Mouse (Mus musculus) erythroblast, adult 5-6 weeks (primary cell): Measurements from ENCODE around the gene Nat8f5. TPM values are rescaled to one million over a fixed set of nuclear protein-coding genes. Genes with fewer than 3 reads are reported as not detected.
"Not testable (repeated sequence)": the region's sequence is repeated elsewhere in the genome, so short reads cannot be mapped to it uniquely, and the experiment has no call there.

ENCODE experiments used
- ATAC-seq: replicated peaks from 2 replicates; pipeline ENCODE4 v1.8.0; 2016; ENCODE audit warnings: moderate number of reproducible peaks, mild to moderate bottlenecking, moderate TSS enrichment, inconsistent platforms; ENCODE audit not compliant: poor library complexity, low FRiP score, severe bottlenecking
- total RNA-seq, 2 experiments: library from RNA; stranded (forward) in 1 of 2; stranded (reverse) in 1 of 2; fragments of 150-400 nt in 1 of 2; fragments of 200-764, 138-1000 nt in 1 of 2; gene quantifications; 2 replicates each; pipeline versions ENCODE4 v1.2.3 to v1.2.4; 2015 to 2017; ENCODE audit warnings: low replicate concordance in 2 of 2

Gene Nat8f5
- not detected in 2 replicates for total RNA-seq (2015; ENCODE audit: low replicate concordance)
- total RNA-seq (2017; ENCODE audit: low replicate concordance) = not detected in 2 replicates

DNA sequence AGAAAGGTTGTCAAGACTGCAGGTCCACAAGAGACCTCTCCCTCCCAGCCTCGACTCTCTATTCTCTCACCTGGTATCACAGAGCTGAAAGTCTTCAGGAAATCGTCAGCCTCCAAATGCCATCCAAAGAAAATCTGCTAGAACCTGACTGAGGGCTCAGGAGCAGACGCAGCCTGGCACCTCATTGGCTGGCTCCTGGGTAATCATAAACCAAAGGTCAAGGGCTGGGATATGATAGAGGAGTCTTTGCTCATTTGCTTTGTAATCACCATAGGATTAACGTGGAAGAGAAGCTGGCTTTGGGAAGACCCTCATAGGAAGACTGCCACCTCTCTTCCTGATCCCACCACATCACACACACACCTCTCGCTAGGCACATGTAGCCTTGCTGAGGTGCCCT, at the start of gene Nat8f5, which contains the start of gene Nat8f6:
Gene Nat8f5 (minus strand): TSS at position 136 of the 400 bp plus-strand sequence.
Gene Nat8f6 (minus strand): TSS at position 118 of the 400 bp plus-strand sequence.
- no peak for ATAC-seq

DNA sequence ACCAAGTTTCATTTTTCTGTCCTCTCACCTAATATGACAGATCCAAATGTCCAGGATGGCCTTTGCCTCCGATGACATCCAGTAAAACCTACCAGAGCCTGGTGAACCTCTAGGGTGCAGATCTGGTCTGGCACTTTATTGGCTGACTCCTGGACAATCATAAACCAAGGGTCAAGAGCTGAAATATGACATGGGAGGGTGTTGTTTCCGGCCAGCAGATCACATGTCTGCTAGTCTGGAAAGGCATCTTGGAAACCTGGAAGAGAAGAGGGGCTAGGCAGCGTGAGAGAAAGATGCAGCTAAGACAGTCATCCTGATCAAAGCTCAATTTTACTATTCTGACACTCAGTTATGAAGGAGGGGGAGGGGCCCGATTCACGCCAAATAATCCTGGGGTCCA, 48.2 kb upstream of the Nat8f5 start, which contains the start of gene Nat8f2:
Gene Nat8f2 (minus strand): TSS at position 153 of the 400 bp plus-strand sequence.
- ATAC-seq = not testable (repeated sequence)

DNA sequence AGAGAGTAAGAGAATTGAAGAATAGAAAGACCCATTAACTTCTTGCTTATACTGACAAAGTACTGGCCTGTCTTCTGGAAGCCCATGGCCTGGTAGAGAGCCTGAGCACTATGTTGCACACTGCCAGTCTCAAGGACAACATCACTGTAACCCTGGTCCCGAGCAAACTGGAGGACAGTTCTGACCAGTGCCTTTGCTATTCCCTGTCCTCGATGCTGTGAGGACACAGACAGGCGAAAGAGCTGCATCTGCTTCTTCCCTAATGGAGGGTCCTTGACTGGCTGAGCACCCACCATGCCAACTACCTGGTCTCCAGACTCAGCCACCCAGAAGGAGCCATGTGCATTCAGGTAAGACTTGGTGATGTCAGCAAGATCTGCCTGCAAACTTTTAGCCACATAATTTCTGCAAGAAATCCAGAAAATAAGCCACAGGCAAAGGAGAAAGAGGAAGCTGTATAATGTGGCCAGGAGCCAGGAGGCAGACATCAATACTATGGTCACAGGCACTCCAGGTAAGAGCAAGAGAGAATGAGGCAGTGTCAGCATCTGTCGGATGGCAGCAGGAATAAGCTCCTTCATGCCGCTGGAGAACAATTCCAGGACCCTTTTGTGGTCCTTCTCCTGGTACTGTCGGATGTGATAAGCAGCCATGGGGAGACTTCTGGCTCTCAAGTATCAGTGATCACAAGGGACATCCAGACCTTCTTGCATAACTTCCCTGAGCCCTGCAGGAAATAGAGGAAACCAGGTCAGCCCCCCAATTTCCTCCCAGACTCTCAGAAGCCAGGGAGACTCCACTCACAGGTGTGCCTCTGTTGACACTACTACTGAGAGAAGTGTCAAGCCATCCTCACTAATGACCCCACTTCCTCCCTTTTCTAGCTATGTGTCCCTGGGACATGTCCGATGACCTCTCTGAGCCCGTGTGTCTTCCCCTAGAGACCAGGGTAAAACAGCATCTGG, 47.2 kb upstream of the Nat8f5 start:
- ATAC-seq = no peak

DNA sequence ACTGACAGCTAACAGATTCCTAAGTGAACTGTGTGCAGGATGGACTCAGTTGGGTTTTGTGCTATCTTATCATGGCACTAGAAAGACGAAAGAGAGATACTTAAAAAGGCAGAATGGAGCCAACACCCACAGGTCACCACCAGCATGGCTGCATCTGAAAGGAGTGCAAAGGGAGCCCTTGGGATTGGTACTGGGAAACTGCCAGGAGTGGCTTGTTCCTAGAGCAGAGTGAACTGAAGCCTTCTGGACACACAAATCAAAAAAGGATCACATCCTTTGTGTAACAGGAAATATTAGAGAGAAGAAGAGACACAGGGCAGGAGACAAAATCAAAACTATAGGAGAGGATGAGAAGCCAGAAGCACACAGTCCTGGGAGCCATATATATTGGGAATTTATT, 46.2 kb upstream of the Nat8f5 start:
- not testable (repeated sequence) for ATAC-seq

DNA sequence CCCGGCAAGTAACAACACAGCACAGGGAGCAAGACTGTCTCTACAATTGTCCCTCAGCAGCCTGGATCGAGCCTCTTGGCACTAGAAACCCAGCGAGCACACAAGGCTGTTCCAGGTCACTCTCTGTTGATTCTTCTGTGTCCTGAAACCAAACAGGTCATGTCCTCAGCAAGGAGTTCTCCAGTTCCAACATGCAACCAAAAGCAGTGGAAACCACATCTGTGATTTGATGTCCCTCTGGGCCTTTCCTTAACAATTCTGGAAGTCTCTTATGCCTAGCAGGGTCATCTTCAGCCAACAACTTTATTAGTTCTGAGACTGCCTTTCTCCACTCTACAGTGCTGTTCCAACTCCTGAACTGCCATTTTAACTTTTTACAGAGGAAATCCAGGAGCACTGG, 45.4 kb upstream of the Nat8f5 start:
- ATAC-seq = not testable (repeated sequence)

DNA sequence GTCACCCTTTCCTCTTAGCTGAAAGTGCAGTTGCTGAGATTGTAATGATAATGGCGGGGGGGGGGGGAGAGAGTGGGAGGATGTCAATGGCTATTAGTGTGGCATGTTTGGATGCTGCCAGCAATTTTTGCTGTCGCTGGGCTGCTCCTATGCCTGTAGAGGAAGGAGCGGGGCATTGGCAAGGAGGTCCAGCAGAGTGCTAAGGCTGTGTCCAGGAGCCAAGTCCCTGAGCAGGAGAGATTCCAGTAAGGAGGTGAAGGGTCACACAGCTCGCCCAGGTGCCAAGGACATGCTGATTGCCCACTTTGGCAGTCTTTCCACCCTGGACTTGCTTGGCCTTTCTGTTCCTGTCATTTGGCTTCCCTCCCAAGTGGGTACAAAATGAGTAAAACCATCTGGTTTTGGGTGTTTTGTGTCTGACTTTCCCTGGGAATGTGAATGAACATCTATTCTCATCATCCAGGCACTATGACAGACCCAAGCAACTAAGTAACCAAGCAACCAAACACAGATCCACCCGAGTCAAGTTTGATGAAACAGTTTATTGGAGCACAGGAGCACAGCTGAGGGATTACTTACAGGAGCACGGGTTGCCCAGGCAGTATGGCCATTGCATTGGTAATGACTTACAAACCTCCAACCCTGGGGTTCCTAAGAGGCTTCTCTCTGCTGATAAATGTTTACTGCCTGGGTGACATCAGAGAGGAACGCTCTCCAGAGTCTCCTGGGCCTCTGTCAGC, 44.3 kb upstream of the Nat8f5 start:
- not testable (repeated sequence) for ATAC-seq

DNA sequence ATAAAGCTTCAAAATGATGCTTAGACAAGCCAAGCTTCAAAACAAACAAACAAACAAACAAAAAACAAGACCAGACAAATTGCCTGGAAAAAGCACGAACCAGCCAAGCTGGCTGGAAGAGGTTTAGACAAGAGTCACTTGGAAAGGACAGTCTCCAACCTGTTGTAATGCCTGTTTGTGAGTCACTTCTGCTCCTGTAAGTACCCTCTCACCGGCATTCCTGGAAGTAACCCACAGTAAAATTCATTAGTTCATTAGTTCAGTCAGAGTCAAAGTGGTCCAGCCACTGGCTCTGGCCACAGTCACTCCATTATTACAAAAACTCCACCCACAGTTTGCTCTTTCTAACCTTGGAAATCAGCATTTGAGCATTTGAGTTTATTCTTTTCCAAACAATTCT, 43.1 kb upstream of the Nat8f5 start:
- no peak for ATAC-seq

DNA sequence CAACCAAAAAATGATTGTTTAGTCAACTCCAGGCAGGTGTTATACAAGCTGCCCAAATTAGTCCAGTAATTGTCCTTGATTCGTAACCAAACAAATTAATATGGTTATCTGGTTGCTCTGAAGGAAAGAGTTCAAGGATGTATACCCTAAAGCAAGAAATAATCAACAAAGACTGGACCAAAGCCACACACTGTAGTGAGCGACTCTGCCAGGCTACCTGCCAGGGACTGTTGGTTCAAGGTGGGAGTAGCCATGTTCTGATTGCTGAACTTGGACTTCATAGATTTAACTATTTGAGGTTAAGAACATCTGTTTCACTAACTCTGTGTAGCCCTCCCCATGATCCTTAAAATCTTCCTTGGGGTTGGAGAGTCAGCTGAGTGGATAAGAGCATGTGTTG, 42.4 kb upstream of the Nat8f5 start:
- no peak for ATAC-seq

DNA sequence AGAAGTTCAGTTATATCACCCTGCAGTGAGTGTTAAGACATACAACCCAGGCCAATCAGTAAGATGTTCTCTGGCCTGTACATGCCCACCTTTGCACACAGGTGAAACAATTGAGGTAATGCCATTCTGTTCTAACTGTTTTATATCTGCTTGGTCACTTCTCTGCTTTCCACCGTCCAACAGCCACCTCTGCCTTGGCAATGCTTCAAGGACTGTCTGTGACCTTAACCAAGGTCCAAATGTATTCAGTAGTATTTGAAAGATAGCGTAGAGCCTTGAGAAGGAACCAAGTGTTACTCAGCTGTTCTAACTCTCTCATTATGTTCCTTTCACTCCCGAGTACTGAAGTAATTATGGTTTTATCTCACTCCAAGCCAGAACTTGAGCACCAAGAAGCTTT, 41.8 kb upstream of the Nat8f5 start:
- ATAC-seq = no peak

DNA sequence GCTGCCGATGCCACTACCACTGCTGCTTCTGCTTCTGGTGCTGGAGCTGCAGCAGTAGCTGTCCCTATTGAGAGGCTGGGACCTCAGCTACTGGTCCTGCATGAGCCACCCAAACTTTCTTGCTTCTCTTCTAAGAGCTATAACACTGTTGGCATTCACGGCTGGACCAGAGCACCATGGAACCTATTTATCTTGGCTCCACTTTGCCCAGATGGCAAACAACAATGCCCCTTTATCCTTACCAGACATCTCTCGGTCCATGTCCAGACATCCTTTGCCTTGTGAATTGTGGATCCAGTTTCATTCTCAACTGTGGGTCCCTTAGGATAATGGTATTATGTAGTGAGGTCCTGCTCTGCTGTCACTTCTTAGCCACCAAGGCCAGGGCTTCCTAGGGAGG, 40.5 kb upstream of the Nat8f5 start:
- ATAC-seq = no peak

DNA sequence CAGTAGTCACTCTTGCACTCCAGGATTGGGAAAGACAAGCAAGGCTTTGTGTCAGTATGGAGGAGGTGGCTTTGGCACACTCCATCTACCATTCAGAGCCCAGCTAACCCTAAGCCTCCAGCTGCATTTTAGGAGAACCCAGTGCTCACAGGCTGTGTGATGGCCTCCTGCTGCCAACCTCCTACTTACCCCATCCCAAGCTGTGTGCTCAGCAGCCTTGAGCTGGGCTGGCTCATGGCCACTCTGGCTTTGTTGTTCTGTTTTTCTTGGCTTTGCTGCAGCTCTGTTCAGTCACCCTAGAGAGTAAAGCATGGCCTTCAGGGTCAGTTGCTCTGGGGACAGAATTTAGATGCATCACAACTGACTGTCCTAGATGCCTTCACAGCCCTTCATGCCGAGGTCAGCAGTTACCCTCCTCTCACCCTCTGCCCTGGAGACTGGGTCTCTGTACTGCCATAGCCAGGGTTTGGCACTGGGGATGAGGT, 35.5 kb upstream of the Nat8f5 start:
- no peak for ATAC-seq

DNA sequence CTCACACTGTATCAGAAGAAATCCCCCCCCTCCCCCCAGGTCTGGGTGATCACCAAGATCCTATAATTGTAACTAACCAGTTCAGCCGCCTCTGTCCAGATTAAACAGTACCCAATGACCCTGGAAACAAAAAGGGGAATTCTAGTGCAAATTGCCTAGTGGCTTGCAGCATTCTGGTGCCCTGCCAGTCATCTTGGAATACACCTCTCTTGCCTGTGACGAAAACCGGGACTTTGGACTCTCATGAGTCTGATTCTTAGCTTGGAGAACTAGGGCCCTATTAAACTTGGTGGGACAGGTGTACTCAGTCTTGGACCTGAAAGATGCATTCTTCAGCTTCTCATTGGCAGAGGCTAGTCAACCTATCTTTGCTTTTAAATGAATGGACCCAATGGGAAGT, 32.7 kb upstream of the Nat8f5 start:
- no peak for ATAC-seq

DNA sequence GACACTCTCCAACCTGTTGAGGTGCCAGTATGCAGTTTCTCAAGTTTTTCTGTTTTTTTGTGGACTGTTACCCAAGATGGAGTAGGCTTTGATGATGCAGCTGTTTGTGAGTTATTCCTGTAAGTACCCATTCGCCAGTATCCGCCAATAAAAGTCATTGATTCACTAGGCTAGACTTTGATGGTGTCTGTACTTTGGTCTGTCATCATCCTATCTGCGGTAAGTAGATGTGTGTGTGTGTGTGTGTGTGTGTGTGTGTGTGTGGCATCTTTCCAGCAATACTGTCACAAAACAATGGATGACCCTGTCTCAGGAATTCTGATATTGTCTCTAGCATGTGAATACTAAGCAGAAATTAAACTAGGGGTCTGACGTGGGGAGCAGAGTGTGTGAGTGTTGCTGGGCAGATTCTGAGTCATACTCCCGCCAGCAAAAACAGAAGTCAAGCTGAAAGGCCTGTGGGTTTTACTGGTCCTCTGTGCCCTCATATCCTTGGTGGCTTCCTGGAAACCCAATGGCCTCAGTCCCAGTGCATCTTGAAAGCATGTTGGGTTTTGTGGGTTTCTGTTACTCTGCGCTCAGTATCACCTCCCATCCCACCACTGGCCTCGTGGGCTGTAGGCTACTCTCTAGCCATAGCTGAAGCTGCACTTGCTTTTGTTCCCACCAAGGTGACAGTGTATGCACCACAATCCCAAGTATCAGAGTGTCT, 30.4 kb upstream of the Nat8f5 start:
- ATAC-seq = no peak

DNA sequence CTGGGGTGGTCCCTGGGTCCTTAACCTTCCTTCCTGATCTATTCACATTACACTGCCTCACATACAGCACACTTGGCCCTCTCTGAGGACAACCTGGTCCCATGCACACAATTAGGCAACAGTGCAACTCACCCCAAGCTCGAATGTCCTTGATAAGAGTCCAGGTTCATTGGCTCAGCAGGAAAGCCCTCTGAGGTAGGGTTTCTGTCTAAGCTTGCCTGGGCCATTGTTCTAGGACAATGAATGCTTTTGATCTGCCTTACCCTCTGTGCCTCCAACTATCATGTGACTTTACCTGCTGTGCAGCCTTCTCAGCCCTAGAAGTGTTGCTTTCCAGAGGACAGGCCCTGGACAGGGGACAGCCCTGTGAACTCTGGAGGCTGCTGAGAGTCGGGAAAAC, 28.5 kb upstream of the Nat8f5 start:
- no peak for ATAC-seq

DNA sequence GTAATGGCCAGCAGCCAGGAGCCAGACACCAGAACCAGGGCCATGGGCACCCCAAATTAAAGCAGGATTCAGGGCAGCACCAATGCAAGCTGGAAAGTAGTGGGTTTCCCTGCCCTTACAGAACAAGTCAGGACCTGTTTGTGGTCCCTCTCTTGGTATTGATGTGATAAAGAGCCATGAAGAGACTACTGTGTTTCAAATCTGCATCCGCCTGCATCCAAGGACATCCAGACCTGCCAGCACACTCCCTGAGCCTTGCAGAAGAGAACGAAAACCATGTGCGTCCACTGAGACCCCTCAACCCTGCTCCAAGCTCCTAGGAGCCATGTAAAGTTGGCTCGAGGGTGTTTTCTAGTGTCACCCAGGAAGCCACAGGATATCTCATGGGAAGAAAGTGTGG, 27.4 kb upstream of the Nat8f5 start:
- no peak for ATAC-seq

DNA sequence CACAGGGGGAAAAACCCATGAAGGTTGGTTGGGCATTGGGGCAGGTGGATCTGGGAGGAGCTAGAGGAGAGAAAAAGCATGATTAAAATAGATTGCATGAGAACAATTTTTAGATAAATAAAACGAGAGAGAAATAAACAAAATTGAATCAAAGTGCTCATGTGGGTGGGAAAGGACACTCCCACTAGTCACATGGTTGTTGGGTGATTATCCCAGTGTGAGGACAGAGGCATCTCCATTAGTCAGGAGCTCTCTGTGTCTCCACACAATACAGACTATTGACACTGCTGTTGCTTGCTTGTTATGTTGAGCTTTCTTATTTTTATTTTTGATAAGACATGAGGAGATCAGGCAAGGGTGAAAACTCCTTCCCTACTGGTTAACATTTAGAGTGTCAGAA, 26.1 kb upstream of the Nat8f5 start:
- ATAC-seq = no peak

DNA sequence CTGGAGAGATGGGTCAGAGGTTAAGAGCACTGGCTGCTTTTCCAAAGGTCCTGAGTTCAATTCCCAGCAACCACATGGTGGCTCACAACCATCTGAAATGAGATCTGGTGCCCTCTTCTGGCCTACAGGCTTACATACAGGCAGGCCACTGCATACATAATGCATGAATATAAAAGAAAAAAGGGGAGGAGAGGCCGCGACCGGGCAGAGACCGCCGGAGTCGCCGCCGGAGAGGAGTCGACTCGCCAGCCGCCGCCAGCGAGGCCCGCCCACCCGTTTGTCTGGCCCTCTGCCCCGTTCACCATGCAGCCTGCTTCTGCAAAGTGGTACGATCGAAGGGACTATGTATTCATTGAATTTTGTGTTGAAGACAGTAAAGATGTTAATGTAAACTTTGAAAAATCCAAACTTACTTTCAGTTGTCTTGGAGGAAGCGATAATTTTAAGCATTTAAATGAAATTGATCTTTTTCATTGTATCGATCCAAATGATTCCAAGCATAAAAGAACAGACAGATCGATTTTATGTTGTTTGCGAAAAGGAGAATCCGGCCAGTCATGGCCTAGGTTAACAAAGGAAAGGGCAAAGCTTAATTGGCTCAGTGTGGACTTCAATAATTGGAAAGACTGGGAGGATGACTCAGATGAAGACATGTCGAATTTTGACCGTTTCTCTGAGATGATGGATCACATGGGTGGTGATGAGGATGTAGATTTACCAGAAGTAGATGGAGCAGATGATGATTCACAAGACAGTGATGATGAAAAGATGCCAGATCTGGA, 23.1 kb upstream of the Nat8f5 start:
- peak; percentile 86 for ATAC-seq

DNA sequence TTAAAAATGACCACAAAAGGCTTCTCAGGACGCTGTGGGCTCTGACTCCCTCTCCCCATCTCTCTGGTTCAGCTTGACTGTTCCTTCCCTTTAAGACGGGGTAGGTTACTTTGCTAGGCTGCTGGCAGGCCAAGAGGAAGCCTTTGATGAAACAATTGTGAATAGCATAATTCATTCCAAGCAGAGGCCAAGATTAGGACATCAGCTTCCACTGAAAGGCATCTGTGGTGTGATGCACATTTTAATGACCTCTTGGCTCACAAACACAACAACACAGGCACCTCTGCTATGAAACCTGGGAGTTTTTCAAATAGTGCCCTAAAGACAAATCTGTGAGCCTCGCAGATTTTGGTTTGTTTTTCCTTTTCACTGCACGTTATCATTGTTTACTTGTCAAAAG, 19.2 kb upstream of the Nat8f5 start:
- no peak for ATAC-seq

DNA sequence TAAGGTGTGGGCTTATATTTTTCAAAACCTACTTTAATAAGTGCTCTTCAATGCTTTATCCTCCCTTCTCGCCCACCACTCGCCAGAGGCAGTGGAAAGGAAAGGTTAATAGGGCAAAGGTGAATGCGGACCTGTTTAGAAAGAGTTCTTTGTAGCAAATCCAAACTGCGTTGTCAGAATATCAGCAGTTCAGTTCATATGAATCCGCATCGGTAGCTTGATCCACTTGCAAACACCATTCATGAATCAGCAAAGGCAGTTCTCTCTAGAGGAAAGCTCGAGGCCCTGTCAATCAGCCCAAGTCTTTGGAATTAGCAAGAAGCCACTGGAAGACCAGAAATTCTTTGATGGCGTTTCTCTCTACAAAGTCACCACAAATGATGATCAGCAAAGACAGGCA, 17.9 kb upstream of the Nat8f5 start:
- ATAC-seq = no peak
